Mouse (Mus musculus): ENCODE data around the gene Scgb1c1. TPM values are rescaled to one million over a fixed set of nuclear protein-coding genes. Genes with fewer than 3 reads are reported as not detected.
A peak's percentile ranks its signal among the peaks of the same experiment; 100 is the strongest.

Gene Scgb1c1
- polyA plus RNA-seq, 1 experiment from 2014 or later = not detected

GRCm38 (mm10) chr7:140859997-140860396, 14.7 kb downstream of the Scgb1c1 start:
- WGBS = 73% methylated on average over 6 of the region's 6 CpGs
- Histone ChIP-seq H3K9me3 (replicated peaks; ENCODE audit: control insufficient read depth, low read length) (no peaks in the 10 kb centered on the region), H3K9ac (ENCODE audit: low read length) (no peak overlapping the region), H3K36me3 (ENCODE audit: control insufficient read depth, insufficient read depth, low read length) (peaks cover 32% of the 10 kb centered on the region), H3K27me3 (ENCODE audit: control insufficient read depth, insufficient read depth, low read length) (no peaks in the 10 kb centered on the region), H3K4me3 (replicated peaks; ENCODE audit: low read length) (no peak overlapping the region), H3K4me2 (ENCODE audit: low read depth, low read length) (no peak overlapping the region), H3K4me1 (ENCODE audit: control insufficient read depth, insufficient read depth, low read length) (peaks cover 20% of the 10 kb centered on the region), H3K27ac (ENCODE audit: low read length) (no peak overlapping the region)
- no peak for ATAC-seq (ENCODE audit: insufficient read depth, low FRiP score)

DNA sequence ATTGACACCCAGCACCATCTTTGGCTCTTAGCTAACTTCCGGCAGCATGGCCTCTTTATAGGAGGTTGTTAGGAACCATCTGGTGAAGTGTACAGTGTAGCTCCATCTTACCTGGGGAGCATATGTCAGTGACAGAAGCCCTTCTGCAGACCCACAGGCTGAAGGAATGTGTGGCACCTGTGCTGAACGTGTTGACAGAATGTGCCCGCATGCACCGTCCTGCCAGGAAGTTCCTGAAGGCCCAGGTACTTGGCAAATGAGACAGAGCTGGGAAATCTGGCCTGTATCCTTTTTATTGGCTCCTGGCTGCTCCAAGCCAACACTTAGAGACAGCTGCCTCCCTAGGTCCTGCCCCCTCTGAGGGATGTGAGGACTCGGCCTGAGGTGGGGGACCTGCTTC, 15.4 kb downstream of the Scgb1c1 start:
- H3K9me3 ChIP-seq (replicated peaks; ENCODE audit: control insufficient read depth, low read length) = no peaks in the 10 kb centered on the region
- no peaks in the 10 kb centered on the region for H3K27me3 ChIP-seq (ENCODE audit: control insufficient read depth, insufficient read depth, low read length)
- 89% methylated on average over 5 of the region's 5 CpGs for WGBS
- no peak overlapping the region for H3K9ac ChIP-seq (ENCODE audit: low read length)
- no peak overlapping the region for H3K27ac ChIP-seq (ENCODE audit: low read length)
- H3K4me1 ChIP-seq (ENCODE audit: control insufficient read depth, insufficient read depth, low read length) = peaks cover 13% of the 10 kb centered on the region
- ATAC-seq (ENCODE audit: insufficient read depth, low FRiP score) = no peak
- peaks cover 32% of the 10 kb centered on the region for H3K36me3 ChIP-seq (ENCODE audit: control insufficient read depth, insufficient read depth, low read length)
- no peak overlapping the region for H3K4me3 ChIP-seq (replicated peaks; ENCODE audit: low read length)
- no peak overlapping the region for H3K4me2 ChIP-seq (ENCODE audit: low read depth, low read length)

- ATAC-seq (ENCODE audit: insufficient read depth, low FRiP score) = no peak
- H3K27ac ChIP-seq (ENCODE audit: low read length) = no peak overlapping the region
- WGBS = 89% methylated on average over 12 of the region's 12 CpGs
- H3K4me3 ChIP-seq (replicated peaks; ENCODE audit: low read length) = no peak overlapping the region
- H3K36me3 ChIP-seq (ENCODE audit: control insufficient read depth, insufficient read depth, low read length) = peaks cover 28% of the 10 kb centered on the region
- H3K4me1 ChIP-seq (ENCODE audit: control insufficient read depth, insufficient read depth, low read length) = no peaks in the 10 kb centered on the region
- no peak overlapping the region for H3K9ac ChIP-seq (ENCODE audit: low read length)
- H3K27me3 ChIP-seq (ENCODE audit: control insufficient read depth, insufficient read depth, low read length) = no peaks in the 10 kb centered on the region
- no peaks in the 10 kb centered on the region for H3K9me3 ChIP-seq (replicated peaks; ENCODE audit: control insufficient read depth, low read length)
- H3K4me2 ChIP-seq (ENCODE audit: low read depth, low read length) = no peak overlapping the region
Measured at GRCm38 (mm10) chr7:140864761-140865160, 19.4 kb downstream of the Scgb1c1 start.

DNA sequence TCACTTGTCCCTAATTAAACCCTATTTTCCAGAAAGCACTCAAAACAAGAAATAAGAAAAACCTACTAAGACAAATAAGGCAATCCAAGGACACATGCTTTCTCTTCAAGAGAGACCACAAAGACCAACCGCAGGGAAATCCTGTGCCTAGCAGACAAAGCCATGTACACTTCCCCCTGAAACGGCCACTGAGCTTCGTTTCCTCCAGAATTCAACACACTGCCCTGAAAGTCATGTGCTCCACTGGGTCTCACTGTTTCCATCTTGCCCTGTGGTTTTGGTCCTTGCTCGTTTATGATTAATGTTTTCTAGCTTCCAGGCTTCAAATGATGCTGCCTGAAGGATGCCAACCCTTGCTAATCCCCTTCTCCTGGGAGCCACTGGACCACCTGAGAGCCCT, 28.9 kb downstream of the Scgb1c1 start:
- Histone ChIP-seq H3K4me2 (ENCODE audit: low read depth, low read length) (no peak overlapping the region), H3K9me3 (replicated peaks; ENCODE audit: control insufficient read depth, low read length) (no peaks in the 10 kb centered on the region), H3K36me3 (ENCODE audit: control insufficient read depth, insufficient read depth, low read length) (no peaks in the 10 kb centered on the region; the same call in 1 of the 2 replicates), H3K4me1 (ENCODE audit: control insufficient read depth, insufficient read depth, low read length) (no peaks in the 10 kb centered on the region), H3K27me3 (ENCODE audit: control insufficient read depth, insufficient read depth, low read length) (no peaks in the 10 kb centered on the region), H3K9ac (ENCODE audit: low read length) (no peak overlapping the region), H3K4me3 (replicated peaks; ENCODE audit: low read length) (no peak overlapping the region), H3K27ac (ENCODE audit: low read length) (no peak overlapping the region)
- WGBS = 80% methylated on average over 4 of the region's 4 CpGs
- no peak for ATAC-seq (ENCODE audit: insufficient read depth, low FRiP score)

DNA sequence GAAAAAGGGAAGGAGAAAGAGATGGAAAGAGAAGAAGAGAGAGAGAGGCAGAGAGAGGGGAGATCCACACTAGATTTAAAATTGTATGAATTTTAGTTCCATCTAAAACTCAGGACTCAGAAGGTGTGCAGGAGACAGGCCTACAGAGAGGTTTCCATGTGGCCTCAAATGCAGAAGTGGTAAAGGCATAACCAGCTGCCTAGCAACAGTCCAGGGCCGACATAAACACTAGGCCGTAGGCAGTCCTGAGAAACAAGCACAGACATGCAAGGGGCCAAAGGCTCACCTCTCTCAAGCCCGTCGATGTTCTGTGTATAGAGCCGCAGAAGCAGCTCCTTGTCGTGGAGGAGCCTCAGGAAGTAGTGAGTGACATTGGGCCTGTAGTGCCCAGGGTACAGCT, 32.0 kb downstream of the Scgb1c1 start:
- Histone ChIP-seq H3K27me3 (ENCODE audit: control insufficient read depth, insufficient read depth, low read length) (no peaks in the 10 kb centered on the region), H3K27ac (ENCODE audit: low read length) (no peak overlapping the region), H3K4me3 (replicated peaks; ENCODE audit: low read length) (no peak overlapping the region), H3K4me1 (ENCODE audit: control insufficient read depth, insufficient read depth, low read length) (0 out of 2 replicates have a peak, but pooled peaks cover 5% of the 10 kb centered on the region), H3K9me3 (replicated peaks; ENCODE audit: control insufficient read depth, low read length) (no peaks in the 10 kb centered on the region), H3K9ac (ENCODE audit: low read length) (no peak overlapping the region), H3K4me2 (ENCODE audit: low read depth, low read length) (no peak overlapping the region), H3K36me3 (ENCODE audit: control insufficient read depth, insufficient read depth, low read length) (no peaks in the 10 kb centered on the region; the same call in 1 of the 2 replicates)
- no peak for ATAC-seq (ENCODE audit: insufficient read depth, low FRiP score)
- WGBS = 75% methylated on average over 6 of the region's 6 CpGs

DNA sequence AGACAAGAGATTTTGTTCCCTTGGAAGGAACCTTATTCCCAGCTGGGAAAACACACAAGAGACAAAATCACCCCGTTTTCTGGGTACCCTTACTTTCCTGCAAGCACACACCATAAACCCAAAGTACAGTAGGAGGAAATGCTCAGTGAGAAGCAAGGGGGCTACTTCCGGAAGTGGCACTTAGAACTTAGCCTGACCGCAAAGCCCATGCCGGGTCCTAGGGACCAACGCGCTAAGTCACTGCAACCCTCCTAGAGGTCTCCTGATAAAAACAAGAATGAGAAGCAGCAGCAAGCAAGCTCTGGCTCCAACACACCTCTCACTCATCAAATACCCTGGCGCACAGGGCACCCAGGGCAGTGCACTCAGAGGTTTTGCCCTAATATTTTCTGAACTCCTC, 34.0 kb downstream of the Scgb1c1 start:
- WGBS = 85% methylated on average over 7 of the region's 7 CpGs
- Histone ChIP-seq H3K9ac (ENCODE audit: low read length) (no peak overlapping the region), H3K9me3 (replicated peaks; ENCODE audit: control insufficient read depth, low read length) (no peaks in the 10 kb centered on the region), H3K27me3 (ENCODE audit: control insufficient read depth, insufficient read depth, low read length) (no peaks in the 10 kb centered on the region), H3K36me3 (ENCODE audit: control insufficient read depth, insufficient read depth, low read length) (no peaks in the 10 kb centered on the region; the same call in 1 of the 2 replicates), H3K4me2 (ENCODE audit: low read depth, low read length) (no peak overlapping the region), H3K4me3 (replicated peaks; ENCODE audit: low read length) (no peak overlapping the region), H3K27ac (ENCODE audit: low read length) (no peak overlapping the region), H3K4me1 (ENCODE audit: control insufficient read depth, insufficient read depth, low read length) (peaks cover 9% of the 10 kb centered on the region; the same call in 1 of the 2 replicates)
- ATAC-seq (ENCODE audit: insufficient read depth, low FRiP score) = no peak

- H3K36me3 ChIP-seq (ENCODE audit: control insufficient read depth, insufficient read depth, low read length) = no peaks in the 10 kb centered on the region; the same call in 1 of the 2 replicates
- no peaks in the 10 kb centered on the region for H3K9me3 ChIP-seq (replicated peaks; ENCODE audit: control insufficient read depth, low read length)
- no peaks in the 10 kb centered on the region for H3K27me3 ChIP-seq (ENCODE audit: control insufficient read depth, insufficient read depth, low read length)
- 71% methylated on average over 3 of the region's 3 CpGs for WGBS
- peaks cover 9% of the 10 kb centered on the region; the same call in 1 of the 2 replicates for H3K4me1 ChIP-seq (ENCODE audit: control insufficient read depth, insufficient read depth, low read length)
- no peak overlapping the region for H3K27ac ChIP-seq (ENCODE audit: low read length)
- H3K9ac ChIP-seq (ENCODE audit: low read length) = no peak overlapping the region
- H3K4me2 ChIP-seq (ENCODE audit: low read depth, low read length) = no peak overlapping the region; the same call in 1 of the 2 replicates
- ATAC-seq (ENCODE audit: insufficient read depth, low FRiP score) = no peak
- H3K4me3 ChIP-seq (replicated peaks; ENCODE audit: low read length) = no peak overlapping the region
Measured at GRCm38 (mm10) chr7:140880419-140880818, 35.1 kb downstream of the Scgb1c1 start.

DNA sequence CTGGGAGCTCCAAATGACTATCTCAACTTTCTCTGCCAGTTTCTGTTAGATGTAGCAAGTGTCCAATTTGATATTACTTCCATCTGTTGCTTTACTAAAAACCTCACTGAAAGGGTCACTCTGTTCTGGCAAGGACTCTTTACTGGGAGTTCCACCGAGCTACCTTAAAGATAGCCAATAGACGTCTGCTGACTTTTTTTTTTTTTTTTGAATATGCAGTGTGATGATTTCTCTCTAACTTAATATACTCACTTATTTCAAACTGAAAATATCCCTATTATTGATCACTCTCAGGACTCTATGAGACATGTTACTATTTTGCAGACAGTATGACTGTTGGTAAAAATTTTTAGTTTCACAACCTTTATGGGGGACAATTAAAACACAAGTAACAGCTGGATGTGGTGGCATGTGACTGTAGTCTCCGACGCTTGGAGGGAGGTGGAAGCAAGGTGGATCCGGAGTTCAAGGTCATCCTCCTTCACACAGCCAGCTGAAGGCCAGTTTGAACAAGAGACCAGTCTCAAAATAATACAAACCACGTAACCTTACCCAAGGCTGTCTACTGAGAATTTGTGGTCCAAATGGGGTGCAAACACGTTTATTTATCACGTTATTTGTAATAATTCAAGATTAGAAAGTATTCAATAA, 35.6 kb downstream of the Scgb1c1 start:
- Histone ChIP-seq H3K27me3 (ENCODE audit: control insufficient read depth, insufficient read depth, low read length) (no peaks in the 10 kb centered on the region), H3K4me1 (ENCODE audit: control insufficient read depth, insufficient read depth, low read length) (peaks cover 9% of the 10 kb centered on the region; the same call in 1 of the 2 replicates), H3K9ac (ENCODE audit: low read length) (peak overlapping the region; percentile 86), H3K36me3 (ENCODE audit: control insufficient read depth, insufficient read depth, low read length) (0 out of 2 replicates have a peak, but pooled peaks cover 1% of the 10 kb centered on the region), H3K4me3 (replicated peaks; ENCODE audit: low read length) (peak overlapping the region; percentile 86), H3K27ac (ENCODE audit: low read length) (no peak overlapping the region), H3K4me2 (ENCODE audit: low read depth, low read length) (peak overlapping the region; percentile 80), H3K9me3 (replicated peaks; ENCODE audit: control insufficient read depth, low read length) (no peaks in the 10 kb centered on the region)
- ATAC-seq (ENCODE audit: insufficient read depth, low FRiP score) = no peak
- 11% methylated on average over 8 of the region's 8 CpGs for WGBS

DNA sequence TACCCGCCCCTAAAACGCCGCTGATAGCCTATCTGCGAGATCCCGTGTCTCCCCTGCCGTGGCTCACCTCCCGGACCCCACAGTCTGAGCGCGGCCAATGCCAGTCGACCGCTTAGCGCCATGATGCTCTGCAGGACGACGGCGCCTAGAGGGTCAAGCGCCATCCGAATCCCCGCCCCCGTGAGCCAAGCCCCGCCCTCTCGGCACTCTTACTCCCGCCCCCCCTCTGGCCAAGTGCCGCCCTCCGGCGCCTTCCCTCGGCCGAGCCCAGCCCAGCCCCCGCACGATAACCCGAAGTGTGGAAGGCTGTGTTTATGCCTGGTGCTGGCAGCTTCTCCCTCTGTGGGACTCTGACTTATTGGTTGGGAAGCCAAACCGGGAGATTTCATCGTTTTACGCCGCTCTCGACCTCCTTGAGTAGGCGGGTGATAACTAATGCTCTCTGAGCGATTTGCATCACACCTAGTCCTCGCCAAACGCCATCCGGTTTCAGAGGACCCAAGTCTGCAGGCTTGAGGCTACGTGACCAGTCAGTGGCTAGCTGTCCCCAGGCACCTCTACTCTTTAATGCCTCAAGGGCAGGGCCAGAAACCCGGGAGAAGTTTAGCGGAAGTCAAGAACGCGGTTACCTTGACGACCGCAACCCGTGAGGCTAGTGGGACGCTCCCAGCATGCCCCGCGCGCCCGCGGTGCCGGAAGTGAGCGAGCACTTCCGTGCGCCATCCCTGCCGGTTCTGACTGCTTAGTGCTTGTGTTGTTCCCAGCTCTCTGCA, 36.5 kb downstream of the Scgb1c1 start, which contains the start of the genes Psmd13 and Sirt3:
TSS of gene Psmd13 (plus strand) at position 273 of the 773 bp plus-strand sequence.
TSS of gene Sirt3 (minus strand) at position 614 of the 773 bp plus-strand sequence.
- ATAC-seq (ENCODE audit: insufficient read depth, low FRiP score) = peak; percentile 97
- peak within 1 kb of the TSS; percentile 86 for H3K4me3 ChIP-seq (replicated peaks; ENCODE audit: low read length)
- peak within 1 kb of the TSS; percentile 96 for H3K27ac ChIP-seq (ENCODE audit: low read length)
- peaks cover 9% of the 10 kb centered on the region; the same call in 1 of the 2 replicates for H3K4me1 ChIP-seq (ENCODE audit: control insufficient read depth, insufficient read depth, low read length)
- no peaks in the 10 kb centered on the region for H3K9me3 ChIP-seq (replicated peaks; ENCODE audit: control insufficient read depth, low read length)
- peak within 1 kb of the TSS; percentile 80 for H3K4me2 ChIP-seq (ENCODE audit: low read depth, low read length)
- peaks cover 9% of the 10 kb centered on the region; the same call in 1 of the 2 replicates for H3K36me3 ChIP-seq (ENCODE audit: control insufficient read depth, insufficient read depth, low read length)
- H3K9ac ChIP-seq (ENCODE audit: low read length) = peak within 1 kb of the TSS; percentile 92
- WGBS = under 1% methylated on average over 59 of the region's 59 CpGs
- no peaks in the 10 kb centered on the region for H3K27me3 ChIP-seq (ENCODE audit: control insufficient read depth, insufficient read depth, low read length)
